Mouse (Mus musculus) limb, embryonic 14.5 days (tissue): Measurements from ENCODE around the gene Slc25a21. TPM values are rescaled to one million over a fixed set of nuclear protein-coding genes. Genes with fewer than 3 reads are reported as not detected.

Experiments
- ATAC-seq: fragments of 200-750 bp; cut with Nextera tagmentation; 2 replicates; pipeline ENCODE4 v1.8.0; 2017; ENCODE audit warnings: low read depth, moderate number of reproducible peaks, moderate TSS enrichment; ENCODE audit not compliant: low FRiP score
- DNase-seq: peaks from one replicate; pipeline ENCODE4 v3.0.0-alpha.2; 2015; ENCODE audit warnings: low spot score
- H3K27ac ChIP-seq: fragments of 300-500 bp; sonication (generic); replicated peaks from 2 replicates; pipeline ENCODE4 v1.5.1; 2014; ENCODE audit warnings: low read depth, mild to moderate bottlenecking, low read length, moderate library complexity, mixed read lengths
- H3K27me3 ChIP-seq: fragments of 300-500 bp; sonication (generic); 2 replicates; pipeline ENCODE4 v1.6.1; 2014; ENCODE audit warnings: low read length, mixed read lengths; ENCODE audit not compliant: control insufficient read depth, insufficient read depth
- H3K36me3 ChIP-seq: fragments of 300-500 bp; sonication (generic); 2 replicates; pipeline ENCODE4 v1.6.1; 2014; ENCODE audit warnings: mild to moderate bottlenecking, low read length, moderate library complexity, mixed read lengths; ENCODE audit not compliant: control insufficient read depth, insufficient read depth
- H3K4me1 ChIP-seq: fragments of 300-500 bp; sonication (generic); 2 replicates; pipeline ENCODE4 v1.6.1; 2014; ENCODE audit warnings: antibody characterized with exemption, low read length, mixed read lengths; ENCODE audit not compliant: control insufficient read depth, insufficient read depth
- H3K4me2 ChIP-seq: fragments of 300-500 bp; sonication (generic); replicated peaks from 2 replicates; pipeline ENCODE4 v1.6.1; 2014; ENCODE audit warnings: low read depth, mild to moderate bottlenecking, low read length, moderate library complexity; ENCODE audit not compliant: severe bottlenecking
- H3K4me3 ChIP-seq: fragments of 300-500 bp; sonication (generic); replicated peaks from 2 replicates; pipeline ENCODE4 v1.5.1; 2014; ENCODE audit warnings: low read length
- H3K9ac ChIP-seq: fragments of 300-500 bp; sonication (generic); 2 replicates; pipeline ENCODE4 v1.6.1; 2014; ENCODE audit warnings: mild to moderate bottlenecking, low read depth, low read length, moderate library complexity; ENCODE audit not compliant: severe bottlenecking
- H3K9me3 ChIP-seq: fragments of 300-500 bp; sonication (generic); 2 replicates; pipeline ENCODE4 v1.6.1; 2016; ENCODE audit warnings: low read length; ENCODE audit not compliant: control insufficient read depth
- POLR2A ChIP-seq: fragments of 200-500 bp; IDR thresholded peaks from 2 replicates; pipeline ENCODE4 v1.8.0; 2012; ENCODE audit warnings: inconsistent platforms, mild to moderate bottlenecking, moderate library complexity, borderline replicate concordance; ENCODE audit not compliant: insufficient read depth, insufficient read length; ENCODE audit errors: extremely low read depth
- WGBS: fragments of 180-500 bp; shearing (Covaris S2); extraction: QIAGEN DNeasy Blood & Tissue Kit; methylation state at CpG from one replicate; pipeline ENCODE4 v1.1.7; 2014; 5-methylcytosine and 5-hydroxymethylcytosine counted together
- polyA plus RNA-seq, 2 experiments: library from polyadenylated mRNA; depleted of rRNA in 1 of 2; stranded (reverse) in 1 of 2; unstranded in 1 of 2; fragments of >200 nt; fragmentation: Nextera tagmentation in 1 of 2; extraction: Ambion mirVana in 1 of 2; gene quantifications; 2 replicates each; pipeline versions ENCODE4 v1.2.1 to v1.2.3; 2012 to 2014

Gene Slc25a21
- polyA plus RNA-seq, 2 experiments = 0.24 to 0.45 TPM

- Histone ChIP-seq H3K9me3 (no peaks in the 10 kb centered on the region), H3K4me1 (no peaks in the 10 kb centered on the region; the same call in 1 of the 2 replicates), H3K9ac (no peak overlapping the region), H3K27me3 (no peaks in the 10 kb centered on the region), H3K4me2 (no peak overlapping the region), H3K36me3 (no peaks in the 10 kb centered on the region), H3K4me3 (no peak overlapping the region), H3K27ac (no peak overlapping the region)
- ATAC-seq (no peak), DNase-seq (peak; percentile 51)
- 81% methylated on average over 4 of the region's 4 CpGs for WGBS
- TF ChIP-seq POLR2A = no peak
Measured at GRCm38 (mm10) chr12:57109363-57109762, 87.9 kb downstream of the Slc25a21 start.

- H3K4me3 ChIP-seq = no peak overlapping the region
- no peak overlapping the region for H3K9ac ChIP-seq
- H3K27me3 ChIP-seq = no peaks in the 10 kb centered on the region
- no peak for DNase-seq
- H3K36me3 ChIP-seq = no peaks in the 10 kb centered on the region
- no peak overlapping the region for H3K27ac ChIP-seq
- H3K4me1 ChIP-seq = no peaks in the 10 kb centered on the region
- 85% methylated on average over 1 of the region's 1 CpGs for WGBS
- H3K4me2 ChIP-seq = no peak overlapping the region
- H3K9me3 ChIP-seq = no peaks in the 10 kb centered on the region
- TF ChIP-seq POLR2A = no peak
- no peak for ATAC-seq
Measured at GRCm38 (mm10) chr12:57102322-57102721, 95.0 kb downstream of the Slc25a21 start.

- Histone ChIP-seq H3K9ac (no peak overlapping the region), H3K27me3 (no peaks in the 10 kb centered on the region), H3K4me1 (no peaks in the 10 kb centered on the region), H3K4me2 (no peak overlapping the region), H3K4me3 (no peak overlapping the region), H3K36me3 (no peaks in the 10 kb centered on the region), H3K9me3 (no peaks in the 10 kb centered on the region), H3K27ac (no peak overlapping the region)
- no peak for TF ChIP-seq POLR2A
- ATAC-seq (no peak), DNase-seq (no peak)
- WGBS = 65% methylated on average over 4 of the region's 4 CpGs
Measured at GRCm38 (mm10) chr12:57100549-57100948, 96.7 kb downstream of the Slc25a21 start.

- no peak for TF ChIP-seq POLR2A
- H3K9ac ChIP-seq = no peak overlapping the region
- WGBS = 71% methylated on average over 3 of the region's 3 CpGs
Measured at GRCm38 (mm10) chr12:57099066-57099465, 98.2 kb downstream of the Slc25a21 start.

GRCm38 (mm10) chr12:57098371-57098770, 98.9 kb downstream of the Slc25a21 start:
- no peak for TF ChIP-seq POLR2A
- no peak overlapping the region for H3K4me3 ChIP-seq
- DNase-seq (no peak), ATAC-seq (no peak)
- H3K36me3 ChIP-seq = no peaks in the 10 kb centered on the region
- no peaks in the 10 kb centered on the region for H3K9me3 ChIP-seq
- H3K27me3 ChIP-seq = no peaks in the 10 kb centered on the region
- H3K9ac ChIP-seq = no peak overlapping the region
- 84% methylated on average over 5 of the region's 5 CpGs for WGBS
- no peak overlapping the region for H3K4me2 ChIP-seq
- peaks cover 4% of the 10 kb centered on the region; the same call in 1 of the 2 replicates for H3K4me1 ChIP-seq
- H3K27ac ChIP-seq = no peak overlapping the region

More at GRCm38 (mm10) chr12:57099066-57099465, 98.2 kb downstream of the Slc25a21 start:
- H3K27ac ChIP-seq = no peak overlapping the region
- no peaks in the 10 kb centered on the region for H3K36me3 ChIP-seq
- ATAC-seq = no peak
- H3K4me3 ChIP-seq = no peak overlapping the region
- H3K4me2 ChIP-seq = no peak overlapping the region
- DNase-seq = no peak
- H3K27me3 ChIP-seq = no peaks in the 10 kb centered on the region
- no peaks in the 10 kb centered on the region for H3K9me3 ChIP-seq
- H3K4me1 ChIP-seq = peaks cover 4% of the 10 kb centered on the region; the same call in 1 of the 2 replicates

GRCm38 (mm10) chr12:57093107-57093506, 104.2 kb downstream of the Slc25a21 start:
- no peak for DNase-seq

More at GRCm38 (mm10) chr12:57093107-57093506, 104.2 kb downstream of the Slc25a21 start:
- no peaks in the 10 kb centered on the region for H3K36me3 ChIP-seq
- no peaks in the 10 kb centered on the region for H3K27me3 ChIP-seq
- no peak for TF ChIP-seq POLR2A
- H3K4me2 ChIP-seq = no peak overlapping the region
- H3K9ac ChIP-seq = no peak overlapping the region
- no peaks in the 10 kb centered on the region for H3K9me3 ChIP-seq
- peaks cover 4% of the 10 kb centered on the region; the same call in 1 of the 2 replicates for H3K4me1 ChIP-seq
- 61% methylated on average over 5 of the region's 5 CpGs for WGBS
- H3K4me3 ChIP-seq = no peak overlapping the region
- H3K27ac ChIP-seq = no peak overlapping the region
- ATAC-seq = no peak
